In the genomic region with DNA sequence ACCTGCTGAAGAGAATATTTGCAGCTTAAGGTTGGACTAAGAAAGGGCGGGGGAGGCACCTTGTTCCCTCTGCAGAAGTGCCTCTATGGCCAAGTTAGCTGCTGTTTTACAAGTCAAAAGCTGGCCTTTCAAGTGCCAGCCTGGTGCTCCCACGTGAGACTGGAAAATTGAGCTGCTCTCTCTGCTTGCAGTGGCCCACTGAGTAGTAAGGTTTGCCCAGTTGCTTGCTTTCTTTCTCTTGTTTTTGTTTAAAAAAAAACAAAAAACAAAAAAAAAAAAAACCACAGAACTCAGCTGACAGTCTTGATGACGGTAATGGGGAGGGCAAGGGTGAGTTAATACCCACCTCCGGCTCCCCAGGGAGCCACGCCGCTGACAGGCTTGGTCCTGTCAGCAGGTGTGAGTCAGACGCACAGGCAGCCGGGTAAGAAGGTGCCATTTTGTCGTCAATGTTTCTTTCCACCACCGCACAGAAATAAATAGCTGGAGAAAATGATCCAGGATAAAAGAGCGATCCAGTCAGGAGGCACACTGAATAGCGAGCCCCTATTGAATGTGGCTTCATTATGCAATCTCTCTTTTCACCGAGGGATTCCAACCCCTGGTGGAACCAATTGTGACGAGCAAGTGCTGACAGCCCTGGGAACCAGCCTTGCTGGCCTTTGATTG, we compare ENCODE assay signal across 11 mouse cellular contexts. TPM values are rescaled to one million over a fixed set of nuclear protein-coding genes. Genes with fewer than 3 reads are reported as not detected.
A peak's percentile ranks its signal among the peaks of the same experiment; 100 is the strongest.
DNase-seq lines count a peak whose midpoint lies in the region; ATAC-seq and TF ChIP-seq lines count a peak whose summit lies in the region.
"Had no signal": no experiment of that assay in that cellular context is flagged by ENCODE, and none has a peak within 500 bp of the region (broad histone marks: within the 10 kb centered on the region; RNA-seq: fewer than 3 reads in every experiment).

No protein-coding gene starts in this region.

- DNase-seq in heart, postnatal 4 days = no peak
- peak; percentile 31 for DNase-seq in NIH3T3 (ENCODE audit: low read depth)
- no peak for DNase-seq in forebrain, postnatal 0 days
- peak; percentile 83 for DNase-seq in midbrain, embryonic 14.5 days
- DNase-seq in layer of hippocampus, adult 18-20 months (ENCODE audit: low spot score in 2 of 2) = no peak
- no peak for DNase-seq in spleen, postnatal 14 days (ENCODE audit: low spot score in 2 of 2)
- DNase-seq in B cell, adult 2 months = no peak
- DNase-seq: cerebellum, adult 11 months; kidney, postnatal 4 days had no signal

- WGBS in heart, embryonic 11.5 days (ENCODE audit: insufficient replicate concordance) = 8% methylated on average over 14 of the region's 14 CpGs
- WGBS in forebrain, postnatal 0 days = 7% methylated on average over 14 of the region's 14 CpGs
- WGBS in midbrain, embryonic 14.5 days = under 1% methylated on average over 14 of the region's 14 CpGs

- no peak for ATAC-seq in heart, embryonic 11.5 days (replicated peaks; ENCODE audit: insufficient number of reproducible peaks, low FRiP score, low TSS enrichment)
- ATAC-seq in forebrain, postnatal 0 days = peak; percentile 61
- ATAC-seq in midbrain, embryonic 14.5 days (ENCODE audit: low FRiP score, low TSS enrichment) = peak; percentile 84
- ATAC-seq: CD4-positive, CD25-positive, alpha-beta regulatory T cell, adult 4 months had no signal

- H3K4me2 ChIP-seq in heart, embryonic 11.5 days = peak overlapping the region; percentile 55
- H3K4me2 ChIP-seq in forebrain, postnatal 0 days (ENCODE audit: low read depth) = peak overlapping the region; percentile 24; the same call in 1 of the 2 replicates
- H3K4me2 ChIP-seq in midbrain, embryonic 14.5 days (ENCODE audit: low read length) = peak overlapping the region; percentile 42

- no peaks in the 10 kb centered on the region for H3K27me3 ChIP-seq in heart, embryonic 11.5 days (ENCODE audit: control insufficient read depth, insufficient read depth, low read length)
- no peaks in the 10 kb centered on the region for H3K27me3 ChIP-seq in forebrain, postnatal 0 days (ENCODE audit: insufficient read depth, low read length)
- H3K27me3 ChIP-seq in midbrain, embryonic 14.5 days (ENCODE audit: control insufficient read depth, insufficient read depth, low read length) = no peaks in the 10 kb centered on the region

- no peaks in the 10 kb centered on the region for H3K9me3 ChIP-seq in heart, embryonic 11.5 days (replicated peaks; ENCODE audit: control insufficient read depth, low read length)
- no peaks in the 10 kb centered on the region for H3K9me3 ChIP-seq in forebrain, postnatal 0 days (ENCODE audit: low read length)
- no peaks in the 10 kb centered on the region for H3K9me3 ChIP-seq in midbrain, embryonic 14.5 days (ENCODE audit: control insufficient read depth, low read length)

- H3K4me1 ChIP-seq in heart, embryonic 11.5 days (ENCODE audit: control insufficient read depth, insufficient read depth, low read length) = peaks cover 31% of the 10 kb centered on the region
- peaks cover 25% of the 10 kb centered on the region for H3K4me1 ChIP-seq in forebrain, postnatal 0 days (ENCODE audit: insufficient read depth)
- H3K4me1 ChIP-seq in midbrain, embryonic 14.5 days (ENCODE audit: control insufficient read depth, insufficient read depth, low read length) = peaks cover 21% of the 10 kb centered on the region

- no peak overlapping the region for H3K27ac ChIP-seq in heart, embryonic 11.5 days (ENCODE audit: low read depth, low read length)
- no peak overlapping the region; the same call in 1 of the 2 replicates for H3K27ac ChIP-seq in forebrain, postnatal 0 days (ENCODE audit: low read depth, low read length)
- H3K27ac ChIP-seq in midbrain, embryonic 14.5 days (replicated peaks; ENCODE audit: low read depth, low read length) = peak overlapping the region; percentile 60

- no peaks in the 10 kb centered on the region for H3K36me3 ChIP-seq in heart, embryonic 11.5 days (ENCODE audit: control insufficient read depth, insufficient read depth, low read length)
- no peaks in the 10 kb centered on the region for H3K36me3 ChIP-seq in forebrain, postnatal 0 days (ENCODE audit: insufficient read depth)
- no peaks in the 10 kb centered on the region for H3K36me3 ChIP-seq in midbrain, embryonic 14.5 days (ENCODE audit: control insufficient read depth, insufficient read depth, low read length)

- TF ChIP-seq CTCF in forebrain, postnatal 0 days (IDR thresholded peaks at IDR 0.05; ENCODE audit: low read depth) = no peak

- H3K9ac ChIP-seq in heart, embryonic 11.5 days (ENCODE audit: low read depth, low read length) = no peak overlapping the region
- H3K9ac ChIP-seq in forebrain, postnatal 0 days = no peak overlapping the region
- no peak overlapping the region for H3K9ac ChIP-seq in midbrain, embryonic 14.5 days (replicated peaks; ENCODE audit: low read length)

- H3K4me3 ChIP-seq in heart, embryonic 11.5 days (ENCODE audit: low read depth, low read length) = peak overlapping the region; percentile 26; the same call in 1 of the 2 replicates
- no peak overlapping the region for H3K4me3 ChIP-seq in forebrain, postnatal 0 days (ENCODE audit: low read depth, low read length)
- H3K4me3 ChIP-seq in midbrain, embryonic 14.5 days (replicated peaks; ENCODE audit: low read depth, low read length) = no peak overlapping the region

RNA-seq across cellular contexts. Expression of gene Cryzl2, which starts 18.3 kb away (rescaled TPM):
- polyA plus RNA-seq in heart, embryonic 11.5 days (2014; fragmentation: Nextera tagmentation; extraction: Ambion mirVana) = 32.6 TPM in 2 replicates
- total RNA-seq in heart, postnatal 4 days (2021) = 10 to 100 TPM; 20.1 to 22.8 TPM
- 9.4 and 12.8 TPM in 2 replicates for total RNA-seq in forebrain, postnatal 0 days (2014; rRNA removed)
- 5.6 and 6.9 TPM in 2 replicates for polyA plus RNA-seq in forebrain, postnatal 0 days (2015; fragmentation: Nextera tagmentation; extraction: Ambion mirVana)
- 6.2 and 7.6 TPM in 2 replicates for polyA plus RNA-seq in midbrain, embryonic 14.5 days (2014; fragmentation: Nextera tagmentation; extraction: Ambion mirVana)
- total RNA-seq in layer of hippocampus, adult 18-20 months (2021) = 1 to 10 TPM; 5.5 to 5.7 TPM

RNA-seq across cellular contexts. Expression of gene Rasal2, which starts 27.7 kb away (rescaled TPM):
- 16.1 and 16.4 TPM in 2 replicates for polyA plus RNA-seq in heart, embryonic 11.5 days (2014; fragmentation: Nextera tagmentation; extraction: Ambion mirVana)
- total RNA-seq in heart, postnatal 4 days (2021) = 10 to 100 TPM; 32.6 to 35.7 TPM
- total RNA-seq in forebrain, postnatal 0 days (2014; rRNA removed) = 33.6 and 42.1 TPM in 2 replicates
- polyA plus RNA-seq in forebrain, postnatal 0 days (2015; fragmentation: Nextera tagmentation; extraction: Ambion mirVana) = 18.3 and 26.3 TPM in 2 replicates
- 48.8 and 64.2 TPM in 2 replicates for polyA plus RNA-seq in midbrain, embryonic 14.5 days (2014; fragmentation: Nextera tagmentation; extraction: Ambion mirVana)
- 10 to 100 TPM; 79.0 to 80.8 TPM for total RNA-seq in layer of hippocampus, adult 18-20 months (2021)
- polyA plus RNA-seq: CD4-positive, CD25-positive, alpha-beta regulatory T cell, adult 4 months had no signal

Comparison
In these comparisons a context has a peak if more than half of its experiments do, and no peak if none do; other contexts are left out.
1. DNase-seq: peak in NIH3T3 (single experiment) and midbrain, embryonic 14.5 days (single experiment); none in heart, postnatal 4 days (single experiment), forebrain, postnatal 0 days (single experiment), layer of hippocampus, adult 18-20 months (0 of 2), spleen, postnatal 14 days (0 of 2) and B cell, adult 2 months (0 of 2).
2. Peak in every context shown above with its lines, with median percentiles within 50 percentile points of each other: H3K4me2 ChIP-seq.